Mouse (Mus musculus) cerebellum, adult (tissue): ENCODE measurements at regions not wholly inside any gene's neighbourhood (a gene's known extent, or its start where the extent isn't known, plus 50 kb on each side); places are given as distances from the start of the nearest gene placed in this dataset.
"Not testable (repeated sequence)": the region's sequence is repeated elsewhere in the genome, so short reads cannot be mapped to it uniquely, and the experiment has no call there.

Source experiments
- ATAC-seq: cut with Nextera tagmentation; 2 replicates; pipeline ENCODE4 v1.9.2; 2017; ENCODE audit warnings: mild to moderate bottlenecking, moderate library complexity, mixed read lengths; ENCODE audit not compliant: insufficient number of reproducible peaks, low FRiP score, low TSS enrichment

DNA sequence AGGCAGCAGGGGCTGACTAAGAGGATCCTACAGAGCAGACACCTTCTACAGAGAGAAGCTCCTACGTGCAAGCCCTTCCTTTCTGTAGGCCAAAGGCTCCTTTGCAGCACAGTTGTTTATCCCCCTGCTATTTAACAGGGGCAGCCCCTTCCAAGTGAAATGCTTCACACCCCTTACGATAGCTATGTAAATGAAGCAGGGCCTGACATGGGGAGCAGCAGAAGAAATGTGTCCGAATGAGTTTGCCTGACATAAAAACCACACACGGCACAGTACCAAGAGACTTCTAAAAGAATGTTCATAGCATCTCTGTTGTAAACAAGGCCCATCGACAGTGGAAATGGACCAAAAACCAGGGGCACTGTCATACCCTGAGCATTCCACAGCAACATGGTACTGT, 259.3 kb upstream of the Smim15 start:
- no peak for ATAC-seq

DNA sequence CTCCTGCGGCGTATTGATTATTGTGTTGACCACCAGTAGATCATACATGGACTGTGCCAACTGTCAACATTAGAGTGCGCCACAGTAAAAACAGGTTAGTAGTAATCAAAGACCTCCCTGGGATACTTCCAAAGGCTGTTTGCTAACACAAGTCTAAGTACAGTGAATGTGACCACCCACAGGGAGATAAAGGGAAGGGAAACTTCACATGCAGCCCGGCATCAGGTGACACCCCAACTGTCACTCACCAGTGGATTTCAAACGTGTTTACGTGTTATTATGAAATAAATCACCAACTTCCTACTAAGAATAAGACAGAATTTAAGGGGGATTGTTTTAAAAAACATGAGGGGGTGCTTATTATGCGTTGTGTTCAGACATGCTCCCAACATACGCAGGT, 262.5 kb upstream of the Smim15 start:
- no peak for ATAC-seq

GRCm38 (mm10) chr13:107781221-107781620, 263.0 kb upstream of the Smim15 start:
- no peak for ATAC-seq

DNA sequence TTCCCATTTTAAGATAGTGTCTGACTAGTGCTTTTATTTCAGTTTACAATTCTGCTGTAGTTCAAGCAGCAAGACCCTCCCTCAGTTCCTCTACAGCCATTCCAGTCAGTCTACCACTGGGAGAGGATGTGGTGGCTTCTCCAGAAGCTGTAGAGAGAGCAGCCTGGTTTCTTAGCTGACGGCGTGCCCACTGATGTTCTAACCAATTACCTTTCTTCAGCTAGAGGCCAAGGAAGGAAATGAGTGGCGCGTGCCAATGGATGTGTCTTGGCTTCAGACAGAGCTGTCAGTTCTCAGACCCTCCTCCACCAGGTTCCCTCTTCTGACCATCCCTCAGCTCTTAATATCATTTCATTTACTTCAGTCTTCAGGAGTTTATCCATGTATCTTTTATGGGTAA, 264.7 kb upstream of the Smim15 start:
- no peak for ATAC-seq

DNA sequence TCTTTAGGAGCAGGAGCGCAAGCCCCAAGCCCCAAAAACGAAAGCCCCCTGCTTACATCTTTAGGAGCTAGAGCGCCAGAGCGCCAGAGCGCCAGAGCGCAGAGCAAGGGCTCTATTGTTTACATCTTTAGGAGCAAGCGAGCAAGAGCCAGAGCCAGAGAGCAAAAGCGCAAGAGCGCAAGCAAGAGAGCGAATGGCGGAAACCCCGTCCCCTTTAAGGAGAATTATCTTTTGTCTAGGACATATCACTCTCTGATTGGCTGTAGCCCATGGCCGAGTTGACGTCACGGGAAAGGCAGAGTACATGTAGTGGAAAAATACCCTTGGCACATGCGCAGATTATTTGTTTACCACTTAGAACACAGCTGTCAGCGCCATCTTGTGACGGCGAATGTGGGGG, 269.7 kb upstream of the Smim15 start:
- ATAC-seq, result not testable (repeated sequence)

DNA sequence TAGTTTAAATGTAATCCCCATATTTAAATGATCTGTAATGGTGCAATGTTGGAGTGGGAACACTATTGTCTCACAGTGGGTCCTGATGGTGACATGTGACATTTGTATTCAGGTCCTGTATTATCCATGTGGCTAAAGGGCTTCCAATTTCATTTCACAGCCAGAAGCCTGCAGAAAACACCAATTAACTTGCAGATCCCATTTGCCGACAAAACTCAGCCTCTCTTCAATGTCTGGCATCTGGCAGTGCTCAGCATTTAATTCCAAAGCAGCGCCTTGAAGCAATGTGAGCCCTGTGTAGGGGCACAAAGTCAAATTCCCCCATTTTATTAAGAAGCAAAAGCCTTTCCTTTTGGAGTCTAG, 277.0 kb upstream of the Smim15 start:
- no peak for ATAC-seq

GRCm38 (mm10) chr13:107766397-107767261, 277.6 kb upstream of the Smim15 start:
- no peak for ATAC-seq

- no peak for ATAC-seq
Observed at GRCm38 (mm10) chr13:107763911-107764310, 280.3 kb upstream of the Smim15 start.

GRCm38 (mm10) chr13:107760511-107760910, 283.7 kb upstream of the Smim15 start:
- ATAC-seq, result no peak

DNA sequence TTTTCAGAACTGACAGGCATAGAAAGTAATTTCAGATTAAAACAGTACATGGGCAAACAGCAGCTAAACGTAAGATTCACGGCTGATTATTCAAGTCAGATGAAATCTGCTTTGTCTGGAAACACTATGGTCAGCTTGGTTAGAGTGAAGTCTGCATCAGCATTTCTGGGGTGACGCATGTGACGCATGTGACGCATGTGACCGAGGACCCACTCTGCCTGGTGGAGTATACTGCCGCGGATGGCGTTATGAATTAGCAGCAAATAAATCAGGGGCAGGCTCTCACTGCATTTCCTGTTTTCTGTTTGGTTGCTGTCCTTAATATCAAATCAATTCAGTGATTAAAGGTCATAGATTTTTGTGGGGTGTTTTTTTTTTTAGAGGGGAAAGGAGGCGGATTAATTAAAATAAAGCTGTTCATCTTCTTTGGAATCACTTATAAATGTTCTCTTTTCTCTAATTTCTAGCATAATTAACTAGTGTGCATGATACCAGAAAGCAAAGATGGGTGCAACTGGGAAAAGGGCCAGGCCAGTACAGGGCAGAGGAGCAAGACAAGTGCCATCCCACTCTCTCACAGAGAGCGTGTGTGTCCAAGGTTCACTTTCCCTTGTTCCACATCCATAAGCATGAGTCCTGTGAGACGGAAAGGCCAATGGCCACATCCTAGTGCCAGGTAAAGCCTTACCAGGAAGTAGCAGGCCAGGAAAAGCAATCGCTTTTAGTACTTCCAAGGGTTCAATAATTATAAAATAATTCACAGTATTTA, 285.7 kb upstream of the Smim15 start:
- no peak for ATAC-seq

DNA sequence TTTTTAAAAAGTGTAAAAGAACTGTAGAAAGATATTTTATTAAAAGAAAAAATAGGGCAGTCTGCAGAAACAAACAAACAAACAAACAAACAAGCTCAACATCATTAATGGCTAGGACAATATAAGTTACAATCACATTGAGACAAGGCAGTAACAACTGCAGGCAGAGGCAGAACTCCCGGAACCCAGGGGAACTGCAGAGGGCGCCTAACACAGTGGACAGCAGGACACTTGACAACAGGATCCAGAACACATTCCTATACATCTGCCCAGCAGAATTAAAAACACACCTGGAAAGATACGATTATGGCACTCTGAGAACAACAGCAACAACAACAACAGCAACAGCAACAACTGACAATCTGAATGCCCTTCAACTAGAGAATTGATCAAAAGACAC, 291.5 kb upstream of the Smim15 start:
- ATAC-seq, result no peak

DNA sequence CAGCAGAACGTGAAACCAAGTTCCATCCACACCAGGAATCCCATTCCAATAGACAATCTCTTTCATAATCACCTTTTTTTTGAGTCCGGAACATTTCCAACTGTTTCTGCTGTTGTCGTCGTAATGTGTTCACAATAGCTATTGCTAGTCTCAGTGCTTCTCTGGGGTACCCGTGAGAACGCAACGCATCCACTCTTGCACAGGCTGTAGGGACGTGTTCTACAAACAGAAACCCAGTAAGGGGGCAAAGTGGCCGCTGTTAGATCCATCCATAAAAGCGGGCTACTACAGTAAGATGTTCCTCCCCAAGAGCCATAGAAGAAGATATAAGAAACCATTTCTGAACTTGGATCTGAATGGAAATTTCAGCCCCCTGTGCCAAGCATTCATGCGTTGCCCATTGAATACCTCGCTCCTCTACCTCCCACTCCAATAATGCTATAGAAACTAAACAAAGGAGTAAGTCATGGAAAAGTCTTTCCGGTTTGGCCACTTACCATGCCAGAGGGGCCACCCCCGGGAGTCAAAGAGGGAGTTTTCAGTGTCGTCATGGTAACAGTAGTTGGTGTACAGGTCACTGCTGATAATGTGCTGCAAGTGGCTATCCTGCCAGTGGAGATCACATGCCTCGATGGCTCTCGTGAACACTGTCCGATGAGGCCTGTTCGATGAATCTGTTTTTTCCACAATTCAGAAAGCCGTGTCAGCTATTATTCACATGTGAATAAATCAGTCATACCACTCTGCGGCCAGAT, 300.6 kb upstream of the Smim15 start:
- no peak for ATAC-seq

DNA sequence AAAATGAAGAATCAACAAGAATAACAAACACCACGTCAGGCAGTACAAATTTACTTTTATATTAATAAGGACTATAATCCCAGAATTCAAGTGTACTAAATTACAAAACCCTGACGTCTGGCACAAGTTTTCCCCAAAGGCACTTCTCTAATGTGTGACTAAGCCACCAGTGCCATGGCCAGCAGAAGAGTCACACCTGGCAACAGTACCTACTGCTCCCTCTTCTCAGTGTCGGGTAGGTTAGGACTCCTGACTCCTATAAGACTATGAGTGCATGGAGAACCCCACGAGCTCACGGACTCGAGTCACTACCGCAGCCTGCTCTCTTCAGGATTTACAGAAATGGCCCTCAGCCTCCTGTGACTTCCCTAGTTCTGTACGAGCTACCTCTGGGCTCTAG, 307.7 kb upstream of the Smim15 start:
- ATAC-seq, result no peak

- ATAC-seq, result no peak
Observed at GRCm38 (mm10) chr13:107734161-107734905, 309.9 kb upstream of the Smim15 start.

DNA sequence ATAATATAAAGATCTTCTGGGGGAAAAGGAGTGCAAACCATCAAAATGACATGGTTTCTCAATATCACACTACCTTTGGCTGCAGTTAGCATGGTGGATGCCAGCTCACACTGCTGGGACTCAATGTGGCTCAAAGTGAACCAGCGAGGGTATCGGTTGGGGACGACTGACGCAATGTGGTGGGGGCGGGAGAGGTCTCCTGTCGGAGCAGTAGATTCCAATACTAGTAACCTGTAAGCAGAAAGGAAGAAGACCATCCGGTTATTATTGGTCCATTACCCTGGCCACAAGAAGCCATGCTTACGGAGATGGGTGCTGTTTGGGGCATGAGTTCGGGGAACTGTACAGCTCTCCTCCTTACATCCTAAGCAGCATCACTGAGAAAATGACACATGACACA, 313.3 kb upstream of the Smim15 start:
- ATAC-seq, result no peak

DNA sequence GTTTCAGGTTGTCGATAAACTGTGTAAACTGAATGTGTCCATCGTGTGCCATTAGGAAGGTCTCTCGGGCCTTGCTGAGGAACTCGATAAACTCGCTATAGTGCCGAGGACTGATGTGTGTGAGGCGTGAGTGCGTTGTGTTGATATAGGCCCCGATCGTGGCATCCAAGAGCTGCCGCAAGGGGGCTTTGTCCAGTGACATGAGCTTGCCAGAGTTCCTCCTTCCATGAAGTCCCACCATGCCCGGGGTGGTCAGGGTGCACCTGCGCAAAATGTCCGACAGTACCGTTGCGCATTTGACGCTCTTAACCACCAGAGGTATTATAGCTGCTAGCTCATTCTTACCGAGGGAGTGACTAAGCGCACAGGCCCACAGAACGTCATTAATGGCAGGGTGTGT, 317.8 kb upstream of the Smim15 start:
- ATAC-seq, result no peak

DNA sequence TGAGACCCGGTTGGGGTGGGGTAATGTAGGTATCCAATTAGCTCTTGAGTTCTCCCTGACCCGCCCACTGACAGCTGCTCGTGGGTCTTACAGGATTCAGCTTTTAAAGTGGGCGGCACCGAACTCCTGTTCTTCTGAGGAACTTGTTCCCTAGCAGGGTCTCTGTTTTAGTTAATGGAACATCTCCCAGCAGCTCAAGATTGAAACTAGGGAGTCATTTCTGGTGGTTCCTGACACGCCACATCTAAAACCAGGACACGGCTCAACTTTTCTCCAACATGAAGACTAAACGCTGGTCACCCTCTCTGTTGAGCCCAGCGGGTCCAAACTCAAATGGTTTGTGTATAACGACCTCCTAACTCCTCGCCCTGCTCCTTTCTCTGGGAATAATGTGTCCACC, 322.3 kb upstream of the Smim15 start:
- no peak for ATAC-seq

DNA sequence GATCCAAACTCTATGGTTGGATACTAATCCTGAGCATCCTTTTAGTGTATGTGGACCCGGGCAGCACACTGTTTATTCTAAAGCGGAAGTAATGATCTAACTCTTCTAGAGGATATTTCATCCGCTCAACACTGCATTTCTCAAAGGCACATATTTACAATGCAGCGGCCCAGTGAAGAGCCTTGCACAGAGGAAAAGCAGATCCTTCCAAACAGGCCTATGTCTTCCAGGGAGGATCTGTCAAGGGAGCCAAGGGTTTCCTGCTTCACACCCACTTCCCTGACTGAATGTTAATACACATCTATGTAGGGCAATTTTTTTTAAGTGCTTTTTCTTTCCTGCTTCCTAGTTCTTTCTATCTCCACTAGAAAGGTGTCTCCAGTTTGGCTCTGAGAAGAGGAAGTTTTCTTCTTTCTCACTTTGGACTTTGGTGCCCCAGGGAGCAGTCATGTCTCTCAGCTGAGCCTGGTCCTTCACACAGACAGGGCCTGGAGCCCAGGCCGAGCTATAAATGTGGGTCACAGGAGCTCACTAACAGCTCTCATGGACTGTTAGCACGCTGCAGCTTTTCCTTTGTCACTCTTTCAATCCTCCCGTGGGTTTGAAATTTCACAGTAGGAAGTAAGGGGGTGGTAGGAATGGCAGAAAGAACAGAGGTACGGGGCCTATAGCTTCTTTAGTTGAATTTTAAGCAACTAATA, 323.2 kb upstream of the Smim15 start:
- ATAC-seq, result no peak

- ATAC-seq, result no peak
Observed at GRCm38 (mm10) chr13:107718973-107719620, 325.1 kb upstream of the Smim15 start.
